Mouse (Mus musculus) MN1 (cell line): Measurements from ENCODE around the gene Zfp715.
"Not testable (repeated sequence)": the region's sequence is repeated elsewhere in the genome, so short reads cannot be mapped to it uniquely, and the experiment has no call there.

Experiments used
- DNase-seq: peaks from one replicate; pipeline ENCODE4 v3.0.0-alpha.2; 2016; ENCODE audit warnings: low spot score

Gene Zfp715

DNA sequence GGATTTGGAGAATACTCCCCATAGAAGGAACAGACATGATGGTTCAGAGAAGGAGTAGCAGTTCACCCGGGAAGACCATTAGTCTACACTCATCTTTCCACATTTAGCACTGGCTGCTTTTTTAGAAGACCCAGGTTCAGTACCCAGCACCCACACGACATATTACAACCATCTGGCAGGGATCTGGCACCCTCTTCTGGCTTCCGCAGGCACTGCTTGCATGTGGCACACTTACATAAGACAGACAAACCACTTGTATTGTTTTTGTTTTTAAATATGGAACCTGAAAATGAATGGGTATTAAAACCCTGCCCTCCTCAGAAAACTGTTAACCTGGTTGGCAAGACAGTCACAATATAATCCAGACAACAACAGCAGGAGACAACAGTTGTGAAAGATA is 21.6 kb downstream of the Zfp715 start:
- no peak for DNase-seq

DNA sequence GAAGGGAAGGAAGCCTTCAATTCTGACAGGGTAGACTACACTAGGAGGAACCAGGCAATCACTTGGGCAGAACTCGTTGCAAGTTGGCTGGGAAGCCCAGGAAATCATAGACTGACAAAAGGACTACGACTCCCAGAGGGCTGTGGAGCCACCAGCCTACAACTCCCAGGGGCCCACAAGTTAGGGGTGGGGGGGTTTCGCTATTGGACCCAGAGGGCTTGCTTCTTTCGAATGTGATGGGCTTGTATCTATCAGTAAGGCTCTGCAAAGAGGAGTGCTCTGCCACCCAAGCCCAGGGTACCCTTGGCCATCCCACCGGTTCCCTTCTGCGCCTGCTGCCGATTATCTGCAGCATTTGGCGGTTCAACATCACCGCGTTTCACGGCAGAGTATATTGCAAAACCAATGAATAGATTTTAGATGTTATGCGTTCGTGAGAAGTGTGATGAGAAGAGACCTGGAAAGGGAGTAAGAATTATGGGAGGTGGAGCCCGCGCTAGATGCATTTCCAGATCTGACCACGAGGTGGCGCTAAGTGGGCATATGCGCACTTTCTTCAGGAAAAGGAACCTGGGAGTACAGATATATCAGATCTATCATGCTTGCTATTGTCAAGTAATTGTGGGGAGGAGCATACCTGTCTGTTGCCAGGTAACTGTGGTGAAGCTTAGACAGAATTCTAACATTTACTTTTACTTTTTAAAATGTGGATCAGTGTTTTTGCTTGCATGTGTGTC is 30.1 kb downstream of the Zfp715 start:
- DNase-seq, result peak; percentile 27

DNA sequence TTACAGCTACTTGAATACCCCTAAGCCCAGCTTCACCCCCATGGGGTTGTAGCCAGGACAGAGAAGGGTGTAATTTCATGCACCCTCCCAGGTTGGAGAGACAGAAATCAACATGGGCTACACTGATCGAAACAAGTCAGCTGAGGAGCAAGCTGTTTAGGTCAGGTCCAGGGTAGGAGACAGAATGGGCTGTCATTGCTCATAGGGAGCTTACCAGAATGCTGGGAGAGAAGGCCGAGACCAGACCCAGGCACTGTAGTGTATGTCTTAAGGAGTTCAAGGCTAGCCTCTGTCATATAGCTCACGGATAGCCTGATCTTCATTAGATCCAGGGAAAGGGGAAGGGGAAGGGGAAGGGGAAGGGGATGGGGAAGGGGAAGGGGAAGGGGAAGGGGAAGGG is 30.6 kb downstream of the Zfp715 start:
- no peak for DNase-seq

DNA sequence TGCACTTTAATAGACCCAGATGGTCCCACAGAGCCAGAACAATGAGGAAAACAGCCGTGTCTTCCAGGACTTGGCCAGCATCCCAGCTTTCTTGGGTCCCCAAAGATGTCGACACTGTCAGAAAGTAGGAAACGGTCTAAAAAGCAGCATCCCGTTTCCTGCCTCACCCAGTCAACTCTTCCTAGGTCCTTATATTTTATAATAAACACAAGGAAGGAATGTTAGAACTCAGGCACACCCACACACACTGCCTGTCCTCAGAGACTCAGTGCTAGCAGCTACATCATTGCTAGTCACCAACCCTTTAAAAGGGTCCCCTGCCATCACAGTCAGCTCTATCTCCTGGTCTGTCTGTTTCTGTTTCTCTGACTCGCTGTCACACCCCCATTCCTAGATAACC is 35.7 kb downstream of the Zfp715 start:
- DNase-seq, result no peak

DNA sequence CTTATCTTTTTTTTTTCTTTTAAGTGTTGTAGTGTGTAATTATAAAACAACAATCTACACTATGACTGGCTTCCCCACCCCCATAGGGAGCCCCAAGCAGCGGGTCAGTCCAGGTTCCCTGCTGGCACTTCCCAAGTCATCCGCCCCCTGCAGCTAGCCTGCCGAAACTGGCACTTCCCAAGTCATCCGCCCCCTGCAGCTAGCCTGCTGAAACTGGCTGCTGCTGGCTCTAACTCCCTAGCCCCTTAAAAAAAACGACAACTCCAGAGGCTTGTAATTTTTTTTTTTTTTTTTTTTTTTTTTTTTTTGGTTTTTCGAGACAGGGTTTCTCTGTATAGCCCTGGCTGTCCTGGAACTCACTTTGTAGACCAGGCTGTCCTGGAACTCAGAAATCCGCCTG is 36.9 kb downstream of the Zfp715 start:
- not testable (repeated sequence) for DNase-seq

- no peak for DNase-seq
These were observed 39.6 kb downstream of the Zfp715 start for GRCm38 (mm10) chr7:43273476-43273875.

GRCm38 (mm10) chr7:43267359-43267758 is 45.7 kb downstream of the Zfp715 start:
- DNase-seq, result not testable (repeated sequence)

GRCm38 (mm10) chr7:43253540-43253939 is 59.6 kb downstream of the Zfp715 start:
- no peak for DNase-seq

DNA sequence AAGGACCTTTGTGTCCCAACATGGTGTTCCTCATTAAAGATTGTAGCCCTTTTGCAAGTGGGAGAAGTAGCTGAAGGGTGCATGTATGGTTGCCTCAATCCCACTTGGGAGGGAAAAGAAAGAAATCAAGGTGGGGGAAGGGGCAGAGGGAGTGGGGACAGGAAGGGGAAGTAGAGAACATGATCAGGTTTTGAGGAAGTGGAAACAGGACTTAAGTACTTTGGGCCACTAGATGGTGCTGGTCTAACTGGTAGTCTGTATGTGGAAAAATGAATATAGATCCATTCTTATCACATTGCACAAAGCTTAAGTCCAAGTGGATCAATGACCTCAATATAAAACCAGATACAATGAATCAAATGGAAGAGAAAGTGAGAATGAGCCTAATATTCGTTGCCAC is 62.4 kb downstream of the Zfp715 start:
- not testable (repeated sequence) for DNase-seq
